Mouse (Mus musculus): Measurements from ENCODE around the gene Slc24a4. TPM values are rescaled to one million over a fixed set of nuclear protein-coding genes. Genes with fewer than 3 reads are reported as not detected.

Slc24a4 gene
- polyA plus RNA-seq, 1 experiment from 2014 or later: 0.18 TPM

GRCm38 (mm10) chr12:102116580-102116979 lies 12.0 kb upstream of the Slc24a4 start:
- Histone ChIP-seq H3K27me3 (ENCODE audit: control insufficient read depth, insufficient read depth, low read length) (no peaks in the 10 kb centered on the region), H3K36me3 (ENCODE audit: control insufficient read depth, insufficient read depth, low read length) (no peaks in the 10 kb centered on the region), H3K9me3 (replicated peaks; ENCODE audit: control insufficient read depth, low read length) (no peaks in the 10 kb centered on the region), H3K27ac (ENCODE audit: low read length) (no peak overlapping the region), H3K4me3 (replicated peaks; ENCODE audit: low read length) (no peak overlapping the region), H3K4me2 (ENCODE audit: low read depth, low read length) (no peak overlapping the region), H3K4me1 (ENCODE audit: control insufficient read depth, insufficient read depth, low read length) (peaks cover 5% of the 10 kb centered on the region; the same call in 1 of the 2 replicates), H3K9ac (ENCODE audit: low read length) (no peak overlapping the region)
- WGBS: 78% methylated on average over 3 of the region's 3 CpGs
- ATAC-seq (ENCODE audit: insufficient read depth, low FRiP score): no peak

- Histone ChIP-seq H3K27me3 (ENCODE audit: control insufficient read depth, insufficient read depth, low read length) (no peaks in the 10 kb centered on the region), H3K4me3 (replicated peaks; ENCODE audit: low read length) (no peak overlapping the region), H3K4me2 (ENCODE audit: low read depth, low read length) (no peak overlapping the region), H3K4me1 (ENCODE audit: control insufficient read depth, insufficient read depth, low read length) (no peaks in the 10 kb centered on the region), H3K36me3 (ENCODE audit: control insufficient read depth, insufficient read depth, low read length) (no peaks in the 10 kb centered on the region), H3K9ac (ENCODE audit: low read length) (no peak overlapping the region), H3K9me3 (replicated peaks; ENCODE audit: control insufficient read depth, low read length) (no peaks in the 10 kb centered on the region), H3K27ac (ENCODE audit: low read length) (no peak overlapping the region)
- WGBS: 70% methylated on average over 7 of the region's 7 CpGs
- no peak for ATAC-seq (ENCODE audit: insufficient read depth, low FRiP score)
Measured at GRCm38 (mm10) chr12:102118014-102118413, 10.5 kb upstream of the Slc24a4 start.

DNA sequence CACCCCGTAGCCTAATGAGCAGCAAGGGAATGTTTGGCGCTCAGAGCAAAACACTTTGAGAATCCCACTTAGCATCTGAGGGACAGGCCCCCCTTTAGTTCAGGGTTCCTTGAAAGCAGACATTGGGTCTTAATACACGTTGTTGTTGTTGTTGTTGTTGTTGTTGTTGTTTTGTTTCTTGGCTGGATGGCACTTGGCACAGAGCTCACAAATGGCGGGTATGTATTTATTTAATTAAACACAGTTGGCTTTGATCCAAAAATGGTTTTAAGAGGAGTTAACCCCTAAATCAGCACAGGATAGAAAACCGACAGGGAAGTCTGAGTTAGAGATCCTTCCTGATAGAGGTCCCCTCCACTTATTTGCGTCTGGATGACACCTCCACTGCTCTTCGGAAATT lies 932 bp upstream of the Slc24a4 start:
- Histone ChIP-seq H3K36me3 (ENCODE audit: control insufficient read depth, insufficient read depth, low read length) (no peaks in the 10 kb centered on the region), H3K4me3 (replicated peaks; ENCODE audit: low read length) (peak overlapping the region; percentile 55), H3K4me1 (ENCODE audit: control insufficient read depth, insufficient read depth, low read length) (peaks cover 12% of the 10 kb centered on the region; the same call in 1 of the 2 replicates), H3K27me3 (ENCODE audit: control insufficient read depth, insufficient read depth, low read length) (peaks cover 47% of the 10 kb centered on the region), H3K9ac (ENCODE audit: low read length) (no peak overlapping the region), H3K4me2 (ENCODE audit: low read depth, low read length) (peak overlapping the region; percentile 95; the same call in 1 of the 2 replicates), H3K27ac (ENCODE audit: low read length) (no peak overlapping the region), H3K9me3 (replicated peaks; ENCODE audit: control insufficient read depth, low read length) (no peaks in the 10 kb centered on the region)
- no peak for ATAC-seq (ENCODE audit: insufficient read depth, low FRiP score)
- WGBS: 6% methylated on average over 7 of the region's 7 CpGs

DNA sequence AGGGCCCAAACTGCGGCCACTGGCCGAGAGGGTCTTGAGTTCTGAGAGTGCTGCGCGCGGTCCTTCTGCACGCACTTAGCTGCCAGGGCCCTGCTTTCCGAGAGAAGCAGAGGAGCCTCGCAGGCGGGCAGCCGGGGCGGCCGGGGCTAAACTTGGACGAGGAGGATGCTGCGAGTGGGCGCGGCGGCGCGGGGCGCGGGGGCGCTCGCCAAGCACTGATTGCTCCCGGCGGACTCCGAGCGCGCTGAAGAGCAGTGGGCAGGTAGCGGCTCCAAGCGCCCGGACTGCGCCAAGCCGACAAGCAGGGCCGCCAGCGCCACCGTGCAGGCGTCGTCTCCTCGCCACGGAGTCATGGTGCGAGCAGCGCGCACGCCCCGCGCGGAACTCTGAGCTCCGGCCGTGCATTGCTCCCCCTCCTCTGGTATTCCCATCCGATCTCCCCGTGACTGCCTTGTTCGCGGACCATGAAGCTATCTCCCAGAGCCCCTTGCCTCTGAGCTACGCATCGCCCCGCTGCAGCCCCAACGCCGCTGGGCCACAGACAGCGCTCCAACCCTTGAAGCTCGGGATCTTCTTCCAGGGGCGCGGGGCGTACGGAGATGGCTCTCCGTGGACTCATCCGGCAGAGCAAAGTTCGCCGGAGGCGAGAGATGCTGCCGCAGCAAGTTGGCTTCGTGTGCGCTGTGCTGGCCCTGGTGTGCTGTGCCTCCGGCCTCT lies 416 bp downstream of the Slc24a4 start:
- H3K9me3 ChIP-seq (replicated peaks; ENCODE audit: control insufficient read depth, low read length): no peaks in the 10 kb centered on the region
- H3K27ac ChIP-seq (ENCODE audit: low read length): no peak overlapping the region
- peak; percentile 64; the same call in 1 of the 2 replicates for ATAC-seq (ENCODE audit: insufficient read depth, low FRiP score)
- H3K4me2 ChIP-seq (ENCODE audit: low read depth, low read length): peak overlapping the region; percentile 95
- H3K9ac ChIP-seq (ENCODE audit: low read length): peak overlapping the region; percentile 64
- H3K4me1 ChIP-seq (ENCODE audit: control insufficient read depth, insufficient read depth, low read length): peaks cover 12% of the 10 kb centered on the region; the same call in 1 of the 2 replicates
- peaks cover 47% of the 10 kb centered on the region for H3K27me3 ChIP-seq (ENCODE audit: control insufficient read depth, insufficient read depth, low read length)
- under 1% methylated on average over 72 of the region's 73 CpGs for WGBS
- peak overlapping the region; percentile 55 for H3K4me3 ChIP-seq (replicated peaks; ENCODE audit: low read length)
- H3K36me3 ChIP-seq (ENCODE audit: control insufficient read depth, insufficient read depth, low read length): no peaks in the 10 kb centered on the region

DNA sequence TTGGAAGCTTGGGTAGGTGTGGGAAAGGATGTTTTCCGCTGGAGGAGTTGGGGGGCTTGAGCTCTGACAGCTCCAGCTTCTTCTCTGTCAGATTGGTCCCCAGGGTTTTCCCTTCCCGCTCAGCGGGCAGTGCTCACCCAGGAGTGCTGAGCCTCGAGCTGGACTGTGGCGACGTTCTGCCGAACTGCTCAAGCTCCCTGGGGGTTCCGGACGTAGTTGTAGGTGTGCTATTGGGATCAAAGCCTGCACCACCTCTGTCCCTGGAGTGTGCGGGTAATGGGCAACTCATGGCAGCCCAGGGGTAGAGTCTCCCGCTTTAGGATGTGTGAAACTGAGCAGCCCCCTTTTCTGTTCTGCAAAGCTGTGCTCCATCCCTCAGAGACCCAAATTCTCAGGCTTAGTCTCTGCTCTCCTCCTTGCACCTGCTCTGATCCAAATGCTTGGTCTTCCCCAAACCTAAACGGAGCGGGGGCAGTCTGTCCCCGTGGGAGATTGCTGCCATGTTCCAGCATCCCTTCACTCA lies 1.0 kb downstream of the Slc24a4 start:
- Histone ChIP-seq H3K27me3 (ENCODE audit: control insufficient read depth, insufficient read depth, low read length) (peaks cover 47% of the 10 kb centered on the region), H3K27ac (ENCODE audit: low read length) (no peak overlapping the region), H3K4me1 (ENCODE audit: control insufficient read depth, insufficient read depth, low read length) (peaks cover 12% of the 10 kb centered on the region; the same call in 1 of the 2 replicates), H3K4me2 (ENCODE audit: low read depth, low read length) (peak overlapping the region; percentile 95), H3K9ac (ENCODE audit: low read length) (peak overlapping the region; percentile 64; the same call in 1 of the 2 replicates), H3K4me3 (replicated peaks; ENCODE audit: low read length) (peak overlapping the region; percentile 55), H3K9me3 (replicated peaks; ENCODE audit: control insufficient read depth, low read length) (no peaks in the 10 kb centered on the region), H3K36me3 (ENCODE audit: control insufficient read depth, insufficient read depth, low read length) (no peaks in the 10 kb centered on the region)
- no peak for ATAC-seq (ENCODE audit: insufficient read depth, low FRiP score)
- WGBS: 3% methylated on average over 14 of the region's 14 CpGs

- no peak overlapping the region for H3K4me3 ChIP-seq (replicated peaks; ENCODE audit: low read length)
- no peak overlapping the region for H3K9ac ChIP-seq (ENCODE audit: low read length)
- no peaks in the 10 kb centered on the region for H3K4me1 ChIP-seq (ENCODE audit: control insufficient read depth, insufficient read depth, low read length)
- 80% methylated on average over 10 of the region's 10 CpGs for WGBS
- no peaks in the 10 kb centered on the region for H3K36me3 ChIP-seq (ENCODE audit: control insufficient read depth, insufficient read depth, low read length)
- H3K9me3 ChIP-seq (replicated peaks; ENCODE audit: control insufficient read depth, low read length): no peaks in the 10 kb centered on the region
- no peak for ATAC-seq (ENCODE audit: insufficient read depth, low FRiP score)
- 0 out of 2 replicates have a peak, but pooled peaks cover 3% of the 10 kb centered on the region for H3K27me3 ChIP-seq (ENCODE audit: control insufficient read depth, insufficient read depth, low read length)
- no peak overlapping the region for H3K4me2 ChIP-seq (ENCODE audit: low read depth, low read length)
- no peak overlapping the region for H3K27ac ChIP-seq (ENCODE audit: low read length)
Measured at GRCm38 (mm10) chr12:102139710-102140109, 11.2 kb downstream of the Slc24a4 start.

DNA sequence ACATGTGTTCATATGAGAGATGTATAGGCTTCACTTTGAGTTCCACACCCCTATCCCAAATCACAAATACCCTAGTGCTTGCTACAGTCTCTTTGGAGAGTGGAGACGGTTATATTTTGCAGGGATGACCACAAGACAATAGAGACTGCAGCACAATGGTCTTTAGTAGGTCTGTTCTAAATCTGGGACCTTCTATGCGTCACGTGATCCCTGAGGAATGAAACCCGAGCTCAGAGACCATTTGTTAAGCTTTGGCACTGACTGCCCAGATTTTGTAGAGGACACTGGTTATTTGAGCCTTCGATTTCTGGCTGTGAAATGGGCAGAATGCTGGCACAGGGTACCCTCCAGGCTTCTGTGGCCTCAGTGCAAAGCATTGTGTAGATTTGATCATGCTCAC lies 12.8 kb downstream of the Slc24a4 start:
- Histone ChIP-seq H3K36me3 (ENCODE audit: control insufficient read depth, insufficient read depth, low read length) (no peaks in the 10 kb centered on the region), H3K4me3 (replicated peaks; ENCODE audit: low read length) (no peak overlapping the region), H3K27ac (ENCODE audit: low read length) (no peak overlapping the region), H3K4me2 (ENCODE audit: low read depth, low read length) (no peak overlapping the region), H3K27me3 (ENCODE audit: control insufficient read depth, insufficient read depth, low read length) (0 out of 2 replicates have a peak, but pooled peaks cover 3% of the 10 kb centered on the region), H3K9ac (ENCODE audit: low read length) (no peak overlapping the region), H3K4me1 (ENCODE audit: control insufficient read depth, insufficient read depth, low read length) (no peaks in the 10 kb centered on the region), H3K9me3 (replicated peaks; ENCODE audit: control insufficient read depth, low read length) (no peaks in the 10 kb centered on the region)
- no peak for ATAC-seq (ENCODE audit: insufficient read depth, low FRiP score)
- WGBS: 61% methylated on average over 5 of the region's 5 CpGs

GRCm38 (mm10) chr12:102147678-102148077 lies 19.1 kb downstream of the Slc24a4 start:
- Histone ChIP-seq H3K9me3 (replicated peaks; ENCODE audit: control insufficient read depth, low read length) (no peaks in the 10 kb centered on the region), H3K4me3 (replicated peaks; ENCODE audit: low read length) (no peak overlapping the region), H3K27ac (ENCODE audit: low read length) (no peak overlapping the region), H3K4me1 (ENCODE audit: control insufficient read depth, insufficient read depth, low read length) (no peaks in the 10 kb centered on the region), H3K4me2 (ENCODE audit: low read depth, low read length) (no peak overlapping the region), H3K27me3 (ENCODE audit: control insufficient read depth, insufficient read depth, low read length) (no peaks in the 10 kb centered on the region), H3K9ac (ENCODE audit: low read length) (no peak overlapping the region), H3K36me3 (ENCODE audit: control insufficient read depth, insufficient read depth, low read length) (no peaks in the 10 kb centered on the region)
- ATAC-seq (ENCODE audit: insufficient read depth, low FRiP score): no peak
- 64% methylated on average over 4 of the region's 4 CpGs for WGBS

- 87% methylated on average over 2 of the region's 2 CpGs for WGBS
- H3K4me2 ChIP-seq (ENCODE audit: low read depth, low read length): no peak overlapping the region
- no peaks in the 10 kb centered on the region for H3K9me3 ChIP-seq (replicated peaks; ENCODE audit: control insufficient read depth, low read length)
- no peak for ATAC-seq (ENCODE audit: insufficient read depth, low FRiP score)
- no peaks in the 10 kb centered on the region for H3K4me1 ChIP-seq (ENCODE audit: control insufficient read depth, insufficient read depth, low read length)
- no peak overlapping the region for H3K4me3 ChIP-seq (replicated peaks; ENCODE audit: low read length)
- H3K27me3 ChIP-seq (ENCODE audit: control insufficient read depth, insufficient read depth, low read length): no peaks in the 10 kb centered on the region
- H3K36me3 ChIP-seq (ENCODE audit: control insufficient read depth, insufficient read depth, low read length): no peaks in the 10 kb centered on the region
- H3K9ac ChIP-seq (ENCODE audit: low read length): no peak overlapping the region
- no peak overlapping the region for H3K27ac ChIP-seq (ENCODE audit: low read length)
Measured at GRCm38 (mm10) chr12:102148746-102149145, 20.2 kb downstream of the Slc24a4 start.

All from stomach, embryonic 16.5 days (tissue).